Mouse (Mus musculus) MEL (cell line): ENCODE data around the gene Tmem54. TPM values are rescaled to one million over a fixed set of nuclear protein-coding genes. Genes with fewer than 3 reads are reported as not detected.

ENCODE experiments used
- DNase-seq: peaks from one replicate; pipeline ENCODE4 v3.0.0; 2011; ENCODE audit warnings: low read depth, low spot score
- H3K27ac ChIP-seq: 2 replicates; pipeline ENCODE4 v1.5.1; 2012; ENCODE audit warnings: low read depth, mild to moderate bottlenecking, control low read depth, low read length, moderate library complexity; ENCODE audit not compliant: control insufficient read depth
- H3K27me3 ChIP-seq, 2 experiments: fragments of 150-350 bp in 1 of 2; sonication (generic) in 1 of 2; 2 replicates each; pipeline ENCODE4 v1.6.1; 2012; ENCODE audit warnings: low read length in 2 of 2, mild to moderate bottlenecking in 2 of 2, improper control_type of control experiment in 1 of 2, moderate library complexity in 1 of 2; ENCODE audit not compliant: insufficient read depth in 2 of 2, control insufficient read depth in 1 of 2
- H3K36me3 ChIP-seq, 2 experiments: 2 replicates each; pipeline ENCODE4 v1.6.1; 2012 to 2014; ENCODE audit warnings: low read length in 2 of 2, improper control_type of control experiment in 1 of 2, inconsistent platforms in 1 of 2, mild to moderate bottlenecking in 1 of 2; ENCODE audit not compliant: insufficient read depth in 2 of 2, control insufficient read depth in 1 of 2
- H3K4me1 ChIP-seq, 2 experiments: fragments of 150-350 bp in 1 of 2; sonication (generic) in 1 of 2; 2 replicates each; pipeline ENCODE4 v1.6.1; 2012; ENCODE audit warnings: low read length in 2 of 2, improper control_type of control experiment in 1 of 2, mild to moderate bottlenecking in 1 of 2; ENCODE audit not compliant: insufficient read depth in 2 of 2, control insufficient read depth in 1 of 2
- H3K4me3 ChIP-seq, 2 experiments: fragments of 150-350 bp in 1 of 2; sonication (generic) in 1 of 2; 2 replicates each; pipeline ENCODE4 v1.5.1; 2012; ENCODE audit warnings: low read depth in 2 of 2, low read length in 2 of 2, mild to moderate bottlenecking in 2 of 2, moderate library complexity in 2 of 2, control low read depth in 1 of 2, improper control_type of control experiment in 1 of 2; ENCODE audit not compliant: control insufficient read depth in 1 of 2, insufficient read depth in 1 of 2
- H3K79me2 ChIP-seq: 2 replicates; pipeline ENCODE4 v1.6.1; 2012; ENCODE audit warnings: mild to moderate bottlenecking, low read length, moderate library complexity; ENCODE audit not compliant: control insufficient read depth, poor library complexity, insufficient read depth
- H3K9ac ChIP-seq: 2 replicates; pipeline ENCODE4 v1.6.1; 2012; ENCODE audit warnings: low read depth, mild to moderate bottlenecking, control low read depth, low read length, moderate library complexity; ENCODE audit not compliant: control insufficient read depth, poor library complexity, severe bottlenecking
- H3K9me3 ChIP-seq: fragments of 150-350 bp; sonication (generic); replicated peaks from 2 replicates; pipeline ENCODE4 v1.6.1; 2012; ENCODE audit warnings: mild to moderate bottlenecking, low read length, improper control_type of control experiment, moderate library complexity; ENCODE audit not compliant: insufficient read depth
- BHLHE40 ChIP-seq: IDR thresholded peaks from 2 replicates; pipeline ENCODE4 v1.6.1; 2012; ENCODE audit warnings: low read depth, mild to moderate bottlenecking, inconsistent platforms, low read length, improper control_type of control experiment, borderline replicate concordance
- CHD2 ChIP-seq: IDR thresholded peaks from 2 replicates; pipeline ENCODE4 v1.6.1; 2011; ENCODE audit warnings: low read length, improper control_type of control experiment
- CTCF ChIP-seq, 3 experiments: IDR thresholded peaks in 2 of 3; conservative IDR thresholded peaks in 1 of 3; 2 replicates each; pipeline ENCODE4 v1.5.1; 2011 to 2012; ENCODE audit warnings: low read length in 3 of 3, low read depth in 2 of 3, mild to moderate bottlenecking in 2 of 3, improper control_type of control experiment in 1 of 3, inconsistent platforms in 1 of 3, mixed read lengths in 1 of 3, moderate library complexity in 1 of 3; ENCODE audit not compliant: control insufficient read depth in 1 of 3, insufficient read depth in 1 of 3, poor library complexity in 1 of 3, severe bottlenecking in 1 of 3
- ELF1 ChIP-seq: IDR thresholded peaks from 2 replicates; pipeline ENCODE4 v1.6.1; 2014; ENCODE audit warnings: low read depth, mild to moderate bottlenecking, inconsistent platforms, low read length, improper control_type of control experiment, moderate library complexity
- EP300 ChIP-seq, 2 experiments: IDR thresholded peaks; 2 replicates each; pipeline ENCODE4 v1.6.1; 2011; ENCODE audit warnings: improper control_type of control experiment in 2 of 2, low read length in 2 of 2, low read depth in 1 of 2, mild to moderate bottlenecking in 1 of 2
- GABPA ChIP-seq: IDR thresholded peaks from 2 replicates; pipeline ENCODE4 v1.6.1; 2012; ENCODE audit warnings: low read depth, mild to moderate bottlenecking, inconsistent platforms, low read length, improper control_type of control experiment, moderate library complexity
- HCFC1 ChIP-seq: IDR thresholded peaks from 2 replicates; pipeline ENCODE4 v1.6.1; 2012; ENCODE audit warnings: low read depth, mild to moderate bottlenecking, inconsistent platforms, low read length, improper control_type of control experiment, moderate library complexity
- KAT2A ChIP-seq: conservative IDR thresholded peaks from 2 replicates; pipeline ENCODE4 v1.6.1; 2012; ENCODE audit warnings: low read depth, low read length, improper control_type of control experiment, inconsistent platforms
- MAFK ChIP-seq: IDR thresholded peaks from 2 replicates; pipeline ENCODE4 v1.6.1; 2011; ENCODE audit warnings: low read depth, mild to moderate bottlenecking, low read length, improper control_type of control experiment, borderline replicate concordance
- MAX ChIP-seq: IDR thresholded peaks from 2 replicates; pipeline ENCODE4 v1.6.1; 2011; ENCODE audit warnings: low read length, improper control_type of control experiment
- MAZ ChIP-seq: IDR thresholded peaks from 2 replicates; pipeline ENCODE4 v1.6.1; 2012; ENCODE audit warnings: low read depth, mild to moderate bottlenecking, inconsistent platforms, low read length, improper control_type of control experiment
- MEF2A ChIP-seq: IDR thresholded peaks from 2 replicates; pipeline ENCODE4 v1.6.1; 2014; ENCODE audit warnings: low read depth, mild to moderate bottlenecking, inconsistent platforms, low read length, improper control_type of control experiment; ENCODE audit not compliant: poor library complexity, insufficient replicate concordance, severe bottlenecking; ENCODE audit errors: extremely low read depth
- MXI1 ChIP-seq: IDR thresholded peaks from 2 replicates; pipeline ENCODE4 v1.6.1; 2011; ENCODE audit warnings: mild to moderate bottlenecking, low read depth, low read length, improper control_type of control experiment
- MYB ChIP-seq: IDR thresholded peaks from 2 replicates; pipeline ENCODE4 v1.6.1; 2011; ENCODE audit warnings: mild to moderate bottlenecking, low read depth, low read length, improper control_type of control experiment
- MYC ChIP-seq: IDR thresholded peaks from 2 replicates; pipeline ENCODE4 v1.6.1; 2011; ENCODE audit warnings: low read depth, mild to moderate bottlenecking, low read length, improper control_type of control experiment, moderate library complexity
- NELFE ChIP-seq: IDR thresholded peaks from 2 replicates; pipeline ENCODE4 v1.6.1; 2011; ENCODE audit warnings: low read depth, low read length, improper control_type of control experiment
- NRF1 ChIP-seq: IDR thresholded peaks from 2 replicates; pipeline ENCODE4 v1.6.1; 2014; ENCODE audit warnings: low read depth, mild to moderate bottlenecking, inconsistent platforms, low read length, improper control_type of control experiment, moderate library complexity; ENCODE audit not compliant: poor library complexity, insufficient read depth, severe bottlenecking
- RAD21 ChIP-seq: IDR thresholded peaks from 2 replicates; pipeline ENCODE4 v1.6.1; 2011; ENCODE audit warnings: mild to moderate bottlenecking, low read depth, low read length, improper control_type of control experiment
- SIN3A ChIP-seq: IDR thresholded peaks from 2 replicates; pipeline ENCODE4 v1.6.1; 2012; ENCODE audit warnings: low read length, improper control_type of control experiment, inconsistent platforms
- SMC3 ChIP-seq: IDR thresholded peaks from 2 replicates; pipeline ENCODE4 v1.6.1; 2011; ENCODE audit warnings: low read depth, low read length, improper control_type of control experiment
- TAL1 ChIP-seq: IDR thresholded peaks from 2 replicates; pipeline ENCODE4 v1.6.1; 2012; ENCODE audit warnings: mild to moderate bottlenecking, inconsistent platforms, low read length, moderate library complexity, mixed read lengths
- TBP ChIP-seq: IDR thresholded peaks from 2 replicates; pipeline ENCODE4 v1.8.0; 2011; ENCODE audit warnings: low read depth, low read length, improper control_type of control experiment
- TCF12 ChIP-seq: IDR thresholded peaks from 2 replicates; pipeline ENCODE4 v1.6.1; 2014; ENCODE audit warnings: low read depth, mild to moderate bottlenecking, inconsistent platforms, low read length, improper control_type of control experiment, moderate library complexity
- UBTF ChIP-seq: IDR thresholded peaks from 2 replicates; pipeline ENCODE4 v1.6.1; 2012; ENCODE audit warnings: low read depth, mild to moderate bottlenecking, inconsistent platforms, low read length, improper control_type of control experiment, moderate library complexity, borderline replicate concordance; ENCODE audit not compliant: insufficient read depth
- USF2 ChIP-seq, 2 experiments: IDR thresholded peaks; 2 replicates each; pipeline ENCODE4 v1.6.1; 2011 to 2012; ENCODE audit warnings: improper control_type of control experiment in 2 of 2, low read length in 2 of 2, borderline replicate concordance in 1 of 2, inconsistent platforms in 1 of 2, low read depth in 1 of 2, mild to moderate bottlenecking in 1 of 2; ENCODE audit not compliant: insufficient read depth in 1 of 2
- ZC3H11A ChIP-seq: IDR thresholded peaks from 2 replicates; pipeline ENCODE4 v1.6.1; 2012; ENCODE audit warnings: low read depth, mild to moderate bottlenecking, inconsistent platforms, low read length, improper control_type of control experiment
- ZMIZ1 ChIP-seq: IDR thresholded peaks from 2 replicates; pipeline ENCODE4 v1.6.1; 2012; ENCODE audit warnings: low read depth, mild to moderate bottlenecking, inconsistent platforms, low read length, improper control_type of control experiment, moderate library complexity
- ZNF384 ChIP-seq: IDR thresholded peaks from 2 replicates; pipeline ENCODE4 v1.6.1; 2012; ENCODE audit warnings: low read depth, mild to moderate bottlenecking, inconsistent platforms, low read length, improper control_type of control experiment
- polyA plus RNA-seq, 2 experiments: library from polyadenylated mRNA; stranded (reverse) in 1 of 2; unstranded in 1 of 2; fragments of >175 nt in 1 of 2; fragments of >200 nt in 1 of 2; gene quantifications; 2 replicates each; pipeline versions ENCODE4 v1.2.1 to v1.2.4; 2012; ENCODE audit warnings: low replicate concordance in 2 of 2, low read depth in 1 of 2; ENCODE audit not compliant: insufficient read length in 2 of 2, insufficient read depth in 1 of 2, missing spikeins in 1 of 2
- total RNA-seq: library from RNA; depleted of rRNA; stranded (reverse); fragments of 300-350 nt; gene quantifications from 2 replicates; pipeline ENCODE4 v1.2.3, GENCODE M21; 2012

The Tmem54 gene
- total and polyA plus RNA-seq, 3 experiments: not detected

DNA sequence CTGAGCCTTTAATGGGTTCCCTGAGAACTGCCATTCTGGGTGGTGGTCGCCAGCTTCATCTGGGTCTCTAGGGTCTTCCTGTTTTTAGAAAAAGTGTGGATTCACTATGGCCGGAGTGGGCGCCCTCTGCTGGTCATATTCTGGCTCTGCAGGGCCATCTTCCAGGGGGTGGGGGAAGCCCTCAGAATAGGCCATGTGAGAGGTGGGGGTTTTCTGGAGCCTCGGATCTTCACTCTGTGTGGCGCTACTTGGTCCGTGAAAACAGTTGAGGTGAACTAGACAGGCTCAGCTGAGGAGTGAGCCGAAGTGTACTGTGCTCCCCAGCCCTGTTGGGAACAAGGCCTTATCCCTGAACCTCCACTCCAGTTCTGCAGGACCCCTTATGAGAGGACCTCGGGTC lies 24.8 kb downstream of the Tmem54 start:
- peak overlapping the region; percentile 66 for H3K27ac ChIP-seq
- H3K4me3 ChIP-seq: peak overlapping the region; percentile 47 to 74
- TF ChIP-seq MXI1 (peak; percentile 46; the same call in 1 of the 2 replicates), MAZ (peak; percentile 74), MAFK (no peak), USF2 (IDR thresholded peaks at IDR 0.05; ENCODE audit: borderline replicate concordance in 1 of 2, insufficient read depth in 1 of 2, low read depth in 1 of 2, low read length in 2 of 2) (no peak), GABPA (no peak), BHLHE40 (no peak), TCF12 (0 out of 2 replicates have a peak, but pooled peaks have one; percentile 11), CTCF (IDR thresholded peaks at IDR 0.05 in 2 of 3, conservative IDR thresholded peaks at IDR 0.05 in 1 of 3; ENCODE audit: control insufficient read depth in 1 of 3, insufficient read depth in 1 of 3, low read depth in 2 of 3, low read length in 3 of 3, poor library complexity in 1 of 3, severe bottlenecking in 1 of 3) (peak; percentile 79 to 97 (median 83)), HCFC1 (peak; percentile 60; the same call in 1 of the 2 replicates), RAD21 (peak; percentile 28), SMC3 (peak; percentile 61), ELF1 (peak; percentile 29; the same call in 1 of the 2 replicates), ZNF384 (peak; percentile 72), EP300 (IDR thresholded peaks at IDR 0.05; ENCODE audit: low read depth in 1 of 2, low read length in 2 of 2) (no peak)
- peak overlapping the region; percentile 56 for H3K9ac ChIP-seq
- peaks cover 0 to 6% of the 10 kb centered on the region in 2 experiments; a peak in 2 of 4 replicates for H3K36me3 ChIP-seq
- H3K27me3 ChIP-seq: no peaks in the 10 kb centered on the region
- peaks cover 1% of the 10 kb centered on the region; the same call in 1 of the 2 replicates for H3K79me2 ChIP-seq
- peaks cover 6 to 14% of the 10 kb centered on the region in 2 experiments; a peak in 3 of 4 replicates for H3K4me1 ChIP-seq
- DNase-seq: peak; percentile 81
- H3K9me3 ChIP-seq: no peaks in the 10 kb centered on the region

- Histone ChIP-seq H3K36me3 (peaks cover 0 to 4% of the 10 kb centered on the region in 2 experiments; a peak in 2 of 4 replicates), H3K4me1 (peaks cover 6 to 10% of the 10 kb centered on the region in 2 experiments; a peak in 3 of 4 replicates), H3K27ac (peak overlapping the region; percentile 66; the same call in 1 of the 2 replicates), H3K9ac (peak overlapping the region; percentile 35), H3K9me3 (no peaks in the 10 kb centered on the region), H3K4me3 (peak overlapping the region; percentile 47 to 52; a peak in 3 of 4 replicates), H3K79me2 (peaks cover 1% of the 10 kb centered on the region; the same call in 1 of the 2 replicates), H3K27me3 (no peaks in the 10 kb centered on the region)
- peak; percentile 93 for DNase-seq
- no peak for TF ChIP-seq MYC
- TF ChIP-seq ZC3H11A: no peak
- TF ChIP-seq USF2 (IDR thresholded peaks at IDR 0.05; ENCODE audit: borderline replicate concordance in 1 of 2, insufficient read depth in 1 of 2, low read depth in 1 of 2, low read length in 2 of 2): no peak
- TF ChIP-seq ZMIZ1: no peak
- TF ChIP-seq SIN3A: 0 out of 2 replicates have a peak, but pooled peaks have one; percentile 5
- 0 out of 2 replicates have a peak, but pooled peaks have one; percentile 17 for TF ChIP-seq TCF12
- no peak for TF ChIP-seq MAZ
- TF ChIP-seq MAX: no peak
- TF ChIP-seq SMC3: no peak
- TF ChIP-seq GABPA: no peak
- TF ChIP-seq ZNF384: 0 out of 2 replicates have a peak, but pooled peaks have one; percentile 27
- TF ChIP-seq NRF1: no peak
- TF ChIP-seq MYB: no peak
- no peak for TF ChIP-seq TBP
- no peak for TF ChIP-seq CHD2
- no peak for TF ChIP-seq MAFK
- no peak for TF ChIP-seq KAT2A
- TF ChIP-seq HCFC1: no peak; the same call in 1 of the 2 replicates
- TF ChIP-seq UBTF: no peak
- no peak for TF ChIP-seq TAL1
- TF ChIP-seq NELFE: no peak
- TF ChIP-seq MEF2A: no peak
These were observed 25.5 kb downstream of the Tmem54 start for GRCm38 (mm10) chr4:129130755-129131303.
